Mouse (Mus musculus) lung, embryonic 16.5 days (tissue): ENCODE data around the gene Tfip11. TPM values are rescaled to one million over a fixed set of nuclear protein-coding genes. Genes with fewer than 3 reads are reported as not detected.

Experiments
- ATAC-seq: fragments of 200-750 bp; cut with Nextera tagmentation; 2 replicates; pipeline ENCODE4 v1.8.0; 2017; ENCODE audit warnings: low read depth, mild to moderate bottlenecking, moderate library complexity
- H3K27ac ChIP-seq: fragments of 300-500 bp; sonication (generic); 2 replicates; pipeline ENCODE4 v1.5.1; 2014; ENCODE audit warnings: mild to moderate bottlenecking, control low read depth, low read length
- H3K27me3 ChIP-seq: fragments of 300-500 bp; sonication (generic); 2 replicates; pipeline ENCODE4 v1.6.1; 2014; ENCODE audit warnings: low read depth, low read length, mixed read lengths; ENCODE audit not compliant: control insufficient read depth, insufficient read depth
- H3K36me3 ChIP-seq: fragments of 300-500 bp; sonication (generic); 2 replicates; pipeline ENCODE4 v1.6.1; 2014; ENCODE audit warnings: low read length; ENCODE audit not compliant: control insufficient read depth, insufficient read depth
- H3K4me1 ChIP-seq: fragments of 300-500 bp; sonication (generic); replicated peaks from 2 replicates; pipeline ENCODE4 v1.6.1; 2014; ENCODE audit warnings: low read length, mixed read lengths; ENCODE audit not compliant: control insufficient read depth, insufficient read depth
- H3K4me2 ChIP-seq: fragments of 300-500 bp; sonication (generic); 2 replicates; pipeline ENCODE4 v1.6.1; 2014; ENCODE audit warnings: low read depth, low read length, control low read depth
- H3K4me3 ChIP-seq: fragments of 300-500 bp; sonication (generic); 2 replicates; pipeline ENCODE4 v1.5.1; 2014; ENCODE audit warnings: mild to moderate bottlenecking, low read length, control low read depth
- H3K9ac ChIP-seq: fragments of 300-500 bp; sonication (generic); 2 replicates; pipeline ENCODE4 v1.6.1; 2014; ENCODE audit warnings: low read length, control low read depth
- H3K9me3 ChIP-seq: fragments of 300-500 bp; sonication (generic); 2 replicates; pipeline ENCODE4 v1.6.1; 2016; ENCODE audit warnings: low read length; ENCODE audit not compliant: control insufficient read depth
- WGBS: fragments of 180-500 bp; shearing (Covaris S2); extraction: QIAGEN DNeasy Blood & Tissue Kit; methylation state at CpG from one replicate; pipeline ENCODE4 v1.1.7; 2014; 5-methylcytosine and 5-hydroxymethylcytosine counted together
- polyA plus RNA-seq: library from polyadenylated mRNA; unstranded; fragments of >200 nt; fragmentation: Nextera tagmentation; extraction: Ambion mirVana; gene quantifications from 2 replicates; pipeline ENCODE4 v1.2.1, GENCODE M21; 2015

The Tfip11 gene
- polyA plus RNA-seq, 1 experiment from 2014 or later: 31.1 TPM

DNA sequence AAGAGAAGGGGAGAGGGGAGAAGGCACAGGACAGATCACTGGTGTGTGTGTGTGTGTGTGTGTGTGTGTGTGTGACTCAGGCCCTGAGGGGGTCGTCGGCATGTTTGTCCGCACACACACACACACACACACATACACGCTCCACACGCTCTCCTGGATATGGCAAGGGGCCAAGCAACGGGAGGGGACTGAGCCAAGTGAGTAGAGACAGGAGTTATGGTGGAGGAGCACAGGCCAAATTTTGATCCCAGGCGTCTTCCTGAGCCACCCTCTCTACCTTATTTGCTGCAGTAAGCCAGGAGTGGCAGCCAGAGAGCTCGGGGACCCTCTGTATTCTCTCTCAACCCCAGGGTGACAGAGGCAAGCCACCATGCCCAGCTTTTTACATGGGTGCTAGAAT lies 36.9 kb upstream of the Tfip11 start:
- peak overlapping the region; percentile 38 for H3K4me2 ChIP-seq
- H3K9ac ChIP-seq: peak overlapping the region; percentile 35
- H3K4me1 ChIP-seq: peaks cover 23% of the 10 kb centered on the region
- no peaks in the 10 kb centered on the region for H3K9me3 ChIP-seq
- no peak for ATAC-seq
- no peaks in the 10 kb centered on the region for H3K27me3 ChIP-seq
- H3K4me3 ChIP-seq: peak overlapping the region; percentile 36
- H3K36me3 ChIP-seq: no peaks in the 10 kb centered on the region
- H3K27ac ChIP-seq: no peak overlapping the region
- 23% methylated on average over 8 of the region's 8 CpGs for WGBS

DNA sequence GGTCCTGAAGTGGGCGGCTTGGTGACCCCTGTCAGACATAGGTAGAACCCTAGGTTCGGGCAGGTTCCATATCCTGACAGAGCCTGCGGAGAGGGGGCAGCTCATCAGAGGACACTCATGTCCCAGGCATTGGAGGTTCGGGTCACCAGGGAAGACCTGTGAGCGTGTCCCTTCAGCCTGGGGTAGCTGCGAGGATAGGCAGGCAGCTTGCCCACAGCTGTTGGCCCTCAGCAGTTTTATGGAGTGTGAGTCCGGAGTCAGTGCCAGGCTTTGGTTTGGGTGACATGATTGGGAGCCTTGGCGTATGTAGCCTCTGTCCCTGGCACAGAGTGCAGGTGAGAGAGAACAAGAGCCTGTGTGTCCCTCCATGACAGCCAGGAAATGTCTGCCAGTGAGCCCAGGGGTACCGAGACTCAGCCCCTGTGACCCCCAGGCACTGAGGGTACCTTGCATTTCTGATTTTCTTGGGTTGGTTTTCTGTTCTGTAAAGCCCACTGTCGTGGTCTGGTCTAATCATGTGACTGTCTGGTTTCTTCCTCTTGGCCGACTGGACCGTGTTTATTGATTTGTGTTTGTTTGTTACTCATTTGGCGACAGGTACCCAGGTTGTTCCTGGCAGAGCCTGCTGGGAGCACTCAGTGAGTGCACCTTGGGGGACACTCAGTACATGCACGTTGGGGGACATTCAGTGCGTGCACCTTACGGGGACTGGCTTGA lies 36.2 kb upstream of the Tfip11 start:
- peak overlapping the region; percentile 35 for H3K9ac ChIP-seq

DNA sequence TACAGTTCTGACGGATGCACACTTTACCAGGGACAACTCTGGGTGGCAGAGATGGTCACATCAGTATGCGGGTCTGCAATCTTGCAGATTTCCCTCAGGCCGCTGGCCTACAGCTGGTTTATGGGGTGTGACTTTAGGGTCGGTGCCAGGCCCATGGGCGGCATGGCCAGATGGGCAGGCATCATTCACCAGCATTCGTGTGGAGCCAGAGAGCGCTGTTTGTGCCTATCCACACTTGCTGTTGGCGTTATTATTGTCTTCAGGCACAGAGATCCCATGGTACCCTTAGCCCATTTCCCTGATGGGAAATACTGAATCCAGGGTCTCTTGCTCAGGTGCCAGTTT lies 35.6 kb upstream of the Tfip11 start:
- no peak overlapping the region for H3K4me3 ChIP-seq
- peaks cover 22% of the 10 kb centered on the region for H3K4me1 ChIP-seq
- H3K9me3 ChIP-seq: no peaks in the 10 kb centered on the region
- H3K4me2 ChIP-seq: peak overlapping the region; percentile 38; the same call in 1 of the 2 replicates
- H3K9ac ChIP-seq: no peak overlapping the region
- H3K27ac ChIP-seq: no peak overlapping the region
- no peaks in the 10 kb centered on the region for H3K27me3 ChIP-seq
- H3K36me3 ChIP-seq: no peaks in the 10 kb centered on the region
- WGBS: 85% methylated on average over 8 of the region's 8 CpGs
- no peak for ATAC-seq

More for the DNA sequence above, 36.2 kb upstream of the Tfip11 start:
- Histone ChIP-seq H3K4me3 (peak overlapping the region; percentile 36), H3K36me3 (no peaks in the 10 kb centered on the region), H3K9me3 (no peaks in the 10 kb centered on the region), H3K27me3 (no peaks in the 10 kb centered on the region), H3K4me1 (peaks cover 22% of the 10 kb centered on the region), H3K4me2 (peak overlapping the region; percentile 38), H3K27ac (no peak overlapping the region)
- WGBS: 67% methylated on average over 16 of the region's 16 CpGs
- no peak for ATAC-seq

DNA sequence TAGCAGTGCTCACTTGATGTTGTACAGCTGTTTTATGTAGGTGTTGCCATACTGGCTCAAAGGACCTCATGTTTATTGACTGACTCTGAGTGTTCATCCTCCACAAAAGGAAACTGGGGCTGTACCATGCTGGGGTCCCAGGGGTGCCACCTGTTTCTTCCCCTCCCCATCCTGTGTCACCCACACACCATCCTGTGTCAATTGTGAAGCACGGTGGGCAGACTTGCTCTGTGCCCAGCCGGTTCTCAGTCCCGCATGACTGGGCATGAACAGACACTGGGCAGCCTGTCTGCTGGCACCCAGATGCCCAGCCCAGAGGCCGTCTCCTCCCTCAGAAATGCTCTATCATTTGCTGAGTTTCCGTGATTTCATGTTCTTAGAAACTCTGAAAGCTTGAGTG lies 34.3 kb upstream of the Tfip11 start:
- Histone ChIP-seq H3K4me2 (no peak overlapping the region), H3K27me3 (no peaks in the 10 kb centered on the region), H3K36me3 (no peaks in the 10 kb centered on the region), H3K9ac (no peak overlapping the region), H3K9me3 (no peaks in the 10 kb centered on the region), H3K27ac (no peak overlapping the region), H3K4me1 (peaks cover 21% of the 10 kb centered on the region), H3K4me3 (no peak overlapping the region)
- ATAC-seq: no peak
- 87% methylated on average over 5 of the region's 5 CpGs for WGBS

DNA sequence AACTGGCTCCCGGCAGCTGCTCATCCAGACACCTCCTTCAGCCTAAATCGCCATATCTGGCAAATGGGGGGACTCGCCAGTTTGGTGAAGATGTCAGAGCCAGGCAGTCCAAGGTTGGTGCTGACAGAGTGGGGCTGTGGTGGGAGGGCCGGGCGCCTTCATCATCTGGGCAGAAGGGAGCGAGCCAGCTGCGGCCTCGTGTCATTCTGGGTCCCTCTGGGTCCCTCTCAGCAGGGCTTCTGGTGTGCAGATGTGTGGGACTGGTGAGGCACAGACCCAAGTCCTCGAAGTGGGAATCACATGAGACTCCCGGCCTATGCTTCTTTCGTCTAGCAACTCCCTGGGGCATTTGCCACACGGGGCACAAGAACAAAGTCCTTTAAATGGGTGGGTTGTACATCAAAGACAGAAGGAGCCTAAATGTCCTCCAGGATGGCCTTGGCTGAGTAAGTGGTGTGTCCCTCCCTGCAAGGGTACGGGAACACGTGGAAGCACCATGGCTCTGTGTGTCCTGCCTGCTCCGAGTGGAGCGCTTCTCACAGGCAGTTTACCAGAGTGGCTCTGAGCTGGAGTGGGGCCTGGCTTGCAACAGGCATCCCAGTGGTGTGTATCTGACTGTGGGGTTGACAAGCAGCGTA lies 33.7 kb upstream of the Tfip11 start:
- ATAC-seq: no peak
- H3K9ac ChIP-seq: no peak overlapping the region

DNA sequence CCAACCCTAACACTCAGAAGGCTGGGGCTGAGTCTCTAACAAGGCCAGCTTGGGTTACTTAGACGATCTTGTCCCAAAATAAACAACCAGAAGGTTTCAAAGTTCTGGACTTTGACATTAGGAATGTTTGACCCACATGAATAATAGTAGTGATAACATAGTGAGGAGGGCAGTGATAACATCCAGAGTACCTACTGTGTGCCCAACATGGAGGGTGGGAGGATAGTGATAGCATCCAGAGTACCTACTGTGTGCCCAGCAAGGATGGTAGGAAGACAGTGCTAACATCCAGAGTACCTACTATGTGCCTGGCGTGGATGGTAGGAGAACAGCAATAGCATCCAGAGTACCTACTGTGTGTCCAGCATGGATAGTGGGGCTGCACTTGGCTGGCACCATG lies 32.4 kb upstream of the Tfip11 start:
- ATAC-seq: no peak
- Histone ChIP-seq H3K27me3 (no peaks in the 10 kb centered on the region), H3K9ac (no peak overlapping the region), H3K27ac (no peak overlapping the region), H3K4me2 (no peak overlapping the region), H3K4me3 (no peak overlapping the region), H3K36me3 (no peaks in the 10 kb centered on the region), H3K9me3 (no peaks in the 10 kb centered on the region), H3K4me1 (peaks cover 24% of the 10 kb centered on the region)
- WGBS: 53% methylated on average over 2 of the region's 2 CpGs

More for the DNA sequence above, 33.7 kb upstream of the Tfip11 start:
- no peak overlapping the region for H3K4me3 ChIP-seq
- H3K27me3 ChIP-seq: no peaks in the 10 kb centered on the region
- H3K4me1 ChIP-seq: peaks cover 24% of the 10 kb centered on the region
- no peaks in the 10 kb centered on the region for H3K9me3 ChIP-seq
- 79% methylated on average over 17 of the region's 17 CpGs for WGBS
- no peak overlapping the region for H3K4me2 ChIP-seq
- no peaks in the 10 kb centered on the region for H3K36me3 ChIP-seq
- no peak overlapping the region for H3K27ac ChIP-seq

DNA sequence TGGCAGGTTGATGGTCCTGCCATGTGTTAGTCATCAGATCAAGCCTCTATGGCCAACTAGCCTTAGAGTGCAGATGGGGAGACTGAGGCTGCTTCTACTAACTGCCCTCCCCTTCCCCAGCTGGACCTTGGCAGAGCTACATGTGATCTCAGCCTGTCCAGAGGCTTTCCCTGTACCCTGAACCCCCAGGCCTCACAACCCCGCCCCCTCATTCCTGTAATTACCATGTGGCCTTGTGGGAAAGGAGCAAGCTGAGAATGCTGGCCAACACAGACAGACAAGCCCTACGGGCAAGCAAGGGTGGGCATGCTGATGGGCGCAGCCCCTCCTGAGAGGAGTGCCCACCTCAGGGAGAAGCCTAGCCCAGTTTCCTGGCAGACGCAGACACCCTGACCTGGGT lies 31.5 kb upstream of the Tfip11 start:
- no peak overlapping the region for H3K27ac ChIP-seq
- no peaks in the 10 kb centered on the region for H3K36me3 ChIP-seq
- H3K27me3 ChIP-seq: no peaks in the 10 kb centered on the region
- H3K9me3 ChIP-seq: no peaks in the 10 kb centered on the region
- WGBS: 79% methylated on average over 4 of the region's 4 CpGs
- no peak for ATAC-seq
- H3K9ac ChIP-seq: no peak overlapping the region
- H3K4me2 ChIP-seq: no peak overlapping the region
- no peak overlapping the region for H3K4me3 ChIP-seq
- H3K4me1 ChIP-seq: peaks cover 25% of the 10 kb centered on the region

DNA sequence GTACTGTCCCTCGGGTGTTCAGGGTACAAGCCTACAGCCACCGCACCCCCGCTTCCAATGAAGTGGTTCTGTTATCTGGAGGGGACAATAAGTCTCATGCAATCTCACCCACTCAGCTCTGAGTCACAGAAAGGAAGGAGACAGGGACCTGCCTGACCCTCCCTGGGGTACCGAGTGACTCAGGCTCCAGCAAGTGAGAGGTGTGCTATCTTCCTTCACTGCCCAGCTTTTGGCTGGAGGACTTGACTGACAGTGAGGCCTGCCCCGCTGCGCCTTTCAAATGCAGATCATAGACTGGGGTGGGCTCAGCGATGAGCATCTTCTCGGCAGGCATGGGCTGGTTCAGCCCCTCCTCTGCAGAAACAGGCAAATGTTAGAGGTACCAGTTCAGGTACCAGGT lies 31.0 kb upstream of the Tfip11 start:
- Histone ChIP-seq H3K9ac (no peak overlapping the region), H3K4me3 (no peak overlapping the region), H3K36me3 (no peaks in the 10 kb centered on the region), H3K9me3 (no peaks in the 10 kb centered on the region), H3K4me2 (no peak overlapping the region), H3K27ac (no peak overlapping the region), H3K4me1 (peaks cover 21% of the 10 kb centered on the region), H3K27me3 (no peaks in the 10 kb centered on the region)
- no peak for ATAC-seq
- WGBS: 63% methylated on average over 8 of the region's 8 CpGs

DNA sequence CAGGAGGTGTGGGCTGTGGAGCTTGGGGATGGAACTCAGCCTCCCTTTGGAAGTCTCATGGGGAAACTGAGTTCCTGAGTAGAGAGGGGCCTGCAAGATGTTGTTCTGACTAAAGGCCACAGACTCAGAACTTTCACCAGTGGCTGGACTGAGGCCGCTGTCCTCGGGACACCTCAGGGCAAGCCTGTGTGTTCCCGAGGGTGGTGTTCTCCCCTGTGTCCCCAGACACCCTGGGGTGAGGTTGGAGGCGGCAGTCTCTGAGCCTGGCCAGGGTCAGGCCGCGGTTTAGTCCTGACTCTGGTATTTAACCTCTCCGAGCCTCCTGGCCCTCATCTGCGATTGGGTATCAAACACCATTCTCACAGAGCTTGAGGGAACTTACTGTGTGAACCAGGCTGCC lies 30.6 kb upstream of the Tfip11 start:
- WGBS: 66% methylated on average over 8 of the region's 8 CpGs
- Histone ChIP-seq H3K4me3 (no peak overlapping the region), H3K4me1 (peaks cover 21% of the 10 kb centered on the region), H3K9me3 (no peaks in the 10 kb centered on the region), H3K27me3 (no peaks in the 10 kb centered on the region), H3K27ac (no peak overlapping the region), H3K36me3 (no peaks in the 10 kb centered on the region), H3K4me2 (no peak overlapping the region), H3K9ac (no peak overlapping the region)
- ATAC-seq: no peak
